Mouse (Mus musculus) heart, postnatal 14 days (tissue): ENCODE data around the gene Piwil4. TPM values are rescaled to one million over a fixed set of nuclear protein-coding genes. Genes with fewer than 3 reads are reported as not detected.
"Not testable (repeated sequence)": the region's sequence is repeated elsewhere in the genome, so short reads cannot be mapped to it uniquely, and the experiment has no call there.

Experiments used
- DNase-seq, 2 experiments: peaks; one replicate each; pipeline ENCODE4 v3.0.0; 2021 to 2022
- intact Hi-C: fragments of 180-260 bp; cut with DNase I; formaldehyde crosslinking; loops from one replicate; pipeline ENCODE4 v1.15.1; 2025
- total RNA-seq, 2 experiments: library from RNA; stranded (reverse); gene quantifications; 2 replicates each; pipeline ENCODE4 v1.2.3; 2021

Gene Piwil4
- total RNA-seq, 2 experiments from 2014 or later, result not detected

GRCm38 (mm10) chr9:14675707-14676691 is 64.5 kb downstream of the Piwil4 start:
- no peak for DNase-seq

DNA sequence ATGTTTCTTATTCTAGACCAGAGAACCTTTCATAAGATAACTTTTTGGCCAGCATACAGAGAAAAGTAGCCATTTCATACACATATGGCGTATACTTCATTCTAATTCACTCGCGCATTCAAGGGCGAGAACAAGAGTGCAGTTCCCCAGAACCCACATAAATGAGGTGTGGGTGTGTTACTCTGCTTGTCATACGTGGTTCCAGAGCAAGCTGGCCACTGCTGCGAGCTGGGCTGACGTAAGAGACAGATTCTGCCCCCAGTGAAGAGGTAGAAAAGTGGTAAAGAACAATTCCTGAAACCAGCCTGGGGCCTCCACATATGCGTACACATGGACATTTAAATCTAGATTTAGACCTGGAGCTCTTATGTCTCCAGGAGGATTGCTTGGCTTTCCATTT is 66.0 kb downstream of the Piwil4 start:
- no peak for DNase-seq
- intact Hi-C loops, result no loop called here

More at GRCm38 (mm10) chr9:14675707-14676691, 64.5 kb downstream of the Piwil4 start:
- intact Hi-C loops, result no loop called here

DNA sequence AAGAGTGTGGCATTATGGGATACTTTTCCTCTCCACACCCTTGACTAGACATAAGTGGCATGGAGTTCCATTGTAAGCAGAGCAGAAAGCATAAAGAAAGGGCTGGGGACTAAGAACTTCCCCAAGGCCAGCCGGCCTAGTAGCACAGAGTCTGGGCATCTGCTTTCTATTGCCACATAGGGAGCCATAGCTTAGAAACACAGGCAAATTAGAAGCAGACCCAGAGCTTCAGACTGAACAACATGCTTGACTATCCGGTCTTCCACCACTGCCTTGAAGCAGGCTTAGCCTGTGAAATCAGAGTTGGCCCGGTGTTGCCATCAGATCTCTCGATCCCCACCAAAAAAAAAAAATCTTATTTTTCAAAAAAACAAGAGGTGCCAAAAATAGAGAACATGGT is 67.4 kb downstream of the Piwil4 start:
- no peak for DNase-seq
- intact Hi-C loops, result no loop called here

DNA sequence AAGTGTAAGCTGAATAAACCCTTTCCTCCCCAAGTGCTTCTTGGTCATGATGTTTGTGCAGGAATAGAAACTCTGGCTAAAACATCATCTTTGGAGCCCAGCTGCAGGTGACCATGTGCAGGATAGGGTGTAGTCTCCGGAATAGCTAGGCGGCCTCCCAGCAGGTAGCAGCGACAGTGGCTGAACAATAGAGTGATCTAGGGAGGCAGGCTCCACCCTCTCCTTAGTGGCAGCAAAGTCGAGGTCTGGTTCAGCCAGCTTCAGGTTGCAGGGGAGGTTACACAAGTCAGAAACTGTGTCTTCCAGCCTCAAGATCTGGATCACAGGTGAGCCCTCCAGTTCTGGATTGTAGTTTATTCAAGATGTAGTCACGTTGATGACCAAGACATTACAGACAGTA is 68.6 kb downstream of the Piwil4 start:
- intact Hi-C loops, DNase-seq: not testable (repeated sequence)

DNA sequence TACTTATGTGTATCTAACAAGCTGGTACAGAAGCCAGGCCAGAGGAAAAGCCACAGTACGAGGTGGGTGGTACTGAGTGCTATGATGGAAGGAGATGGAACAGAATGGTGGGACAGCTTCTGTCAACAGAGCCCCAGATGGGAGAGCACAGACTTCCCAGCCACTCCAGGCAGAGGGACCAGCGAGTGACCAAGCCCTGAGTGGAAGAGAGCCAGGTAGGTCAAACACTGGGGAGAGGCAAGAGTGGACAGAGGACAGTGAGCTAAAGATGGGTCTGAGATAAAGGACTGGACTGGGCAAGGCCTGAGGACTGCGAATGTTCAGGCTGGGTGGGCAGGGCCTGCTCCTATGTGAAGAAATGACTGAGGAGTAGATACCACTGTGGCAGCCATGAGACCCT is 72.2 kb downstream of the Piwil4 start:
- DNase-seq, result no peak
- intact Hi-C loops, result no loop called here

DNA sequence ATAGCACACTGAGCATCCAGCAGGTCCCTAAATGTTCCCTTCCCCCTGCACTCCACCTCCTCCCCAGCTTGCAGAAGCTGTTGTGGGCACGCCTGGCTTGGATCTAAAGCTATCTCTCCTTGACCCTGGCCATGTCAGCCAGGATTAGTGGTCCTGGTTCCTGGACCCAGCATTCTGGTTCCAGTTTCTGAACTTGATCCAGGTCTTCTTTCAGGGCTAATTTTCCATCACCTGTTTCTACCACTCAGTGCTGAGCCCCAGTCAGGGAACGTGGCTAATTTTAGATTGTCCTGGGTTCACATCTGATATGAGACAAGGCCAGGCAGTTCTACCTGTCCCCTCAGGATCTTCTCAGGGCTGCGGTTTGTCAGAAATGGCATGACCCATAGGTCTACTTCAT is 74.5 kb downstream of the Piwil4 start:
- intact Hi-C loops, result no loop called here
- no peak for DNase-seq

- intact Hi-C loops, result no loop called here
These were observed 76.9 kb downstream of the Piwil4 start for GRCm38 (mm10) chr9:14663591-14663990.

GRCm38 (mm10) chr9:14662876-14663275 is 77.7 kb downstream of the Piwil4 start:
- no peak for DNase-seq

More at GRCm38 (mm10) chr9:14663591-14663990, 76.9 kb downstream of the Piwil4 start:
- DNase-seq, result no peak

DNA sequence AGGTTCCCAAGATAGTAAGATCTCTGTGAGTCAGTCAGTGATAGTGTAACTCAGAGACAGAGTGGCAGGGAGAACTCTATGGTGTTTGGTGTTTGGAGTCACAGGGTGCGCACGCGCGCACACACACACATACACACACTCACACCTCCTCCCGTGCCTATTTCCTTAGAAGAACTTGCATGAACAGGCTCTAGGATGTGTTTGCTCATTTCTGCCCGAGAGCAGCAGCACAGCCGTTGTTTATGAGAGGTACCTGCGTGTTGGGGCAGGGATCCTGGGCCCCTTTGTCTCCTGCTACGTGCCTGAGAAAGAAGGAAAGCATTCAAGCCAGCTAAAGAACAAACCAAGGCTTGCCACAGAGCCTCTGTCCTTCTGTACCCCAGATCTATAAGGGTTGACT is 78.4 kb downstream of the Piwil4 start:
- intact Hi-C loops, result no loop called here
- no peak for DNase-seq

More at GRCm38 (mm10) chr9:14662876-14663275, 77.7 kb downstream of the Piwil4 start:
- intact Hi-C loops, result no loop called here

DNA sequence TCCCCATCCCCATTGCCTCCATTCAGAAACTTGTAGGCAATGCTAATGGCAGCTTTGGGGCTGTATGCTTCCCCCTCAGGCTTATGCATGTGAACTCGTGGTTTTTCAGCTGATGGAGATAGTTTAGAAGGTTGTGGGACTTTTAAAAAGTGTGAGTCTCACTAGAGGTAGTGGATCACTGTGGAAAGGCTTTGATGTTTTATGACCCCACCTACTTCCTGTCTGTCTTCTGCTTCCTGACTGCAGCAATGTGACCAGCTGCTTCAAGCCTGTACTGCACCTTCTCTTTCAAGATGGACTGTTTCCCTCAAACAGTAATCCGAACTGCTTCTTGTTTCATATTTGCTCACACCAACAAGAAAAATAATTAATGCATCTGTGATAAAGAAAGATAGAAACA is 82.6 kb downstream of the Piwil4 start:
- intact Hi-C loops, result no loop called here

GRCm38 (mm10) chr9:14654010-14654409 is 86.5 kb downstream of the Piwil4 start:
- intact Hi-C loops, result no loop called here
- no peak for DNase-seq

More for the DNA sequence above, 82.6 kb downstream of the Piwil4 start:
- no peak for DNase-seq

DNA sequence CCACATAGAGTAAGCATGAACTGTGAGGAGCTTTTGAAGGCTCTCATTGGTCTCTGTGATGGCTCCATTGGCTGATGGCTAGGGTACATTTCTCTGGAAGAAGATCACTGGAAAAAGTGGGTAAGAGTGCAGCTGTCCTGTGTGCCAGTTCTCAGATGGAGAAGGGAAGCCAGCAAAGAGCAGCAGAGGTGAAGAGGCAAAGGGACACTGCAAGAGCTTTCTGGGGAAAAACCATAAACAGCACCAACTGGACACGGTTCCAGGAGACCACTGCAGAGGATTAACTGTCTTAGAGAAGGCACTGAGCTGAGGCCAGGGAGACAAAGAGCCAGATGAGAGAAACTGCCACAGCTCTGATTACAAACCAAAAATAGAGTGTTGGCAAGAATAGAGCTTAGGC is 87.8 kb downstream of the Piwil4 start:
- no peak for DNase-seq

DNA sequence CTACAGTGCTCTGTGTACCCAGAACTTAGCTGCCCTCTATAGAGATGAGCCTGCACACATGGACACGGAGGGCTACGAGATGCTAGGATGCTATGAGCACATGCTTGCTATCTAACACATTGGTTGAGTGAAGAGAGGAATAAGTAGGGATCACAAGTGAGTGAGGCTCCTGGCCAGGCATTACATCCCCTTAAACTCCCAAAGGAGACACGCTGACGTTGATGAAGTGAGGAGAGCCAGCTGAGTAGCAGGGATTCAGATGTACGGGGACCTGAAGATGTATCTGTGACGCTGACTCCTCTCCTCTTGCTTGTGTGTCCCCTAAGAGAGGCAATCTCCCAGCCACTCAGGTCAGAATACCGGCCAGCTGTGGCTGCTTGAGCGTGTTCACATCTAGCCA is 92.7 kb downstream of the Piwil4 start:
- intact Hi-C loops, result no loop called here
- no peak for DNase-seq

More for the DNA sequence above, 87.8 kb downstream of the Piwil4 start:
- intact Hi-C loops, result no loop called here

GRCm38 (mm10) chr9:14646641-14647040 is 93.9 kb downstream of the Piwil4 start:
- DNase-seq, result no peak
- intact Hi-C loops, result no loop called here

Other genes with a start within 250 kb of the Piwil4 start
- gene Kdm4d, start 240.3 kb downstream of the Piwil4 start, total RNA-seq, result not detected
- gene Cwc15, start 240.1 kb downstream of the Piwil4 start, total RNA-seq, result 10 to 100 TPM; 67.3 to 69.4 TPM
- gene Amotl1, start 95.7 kb downstream of the Piwil4 start, total RNA-seq, result 10 to 100 TPM; 54.1 to 55.8 TPM
- gene Fut4, start 11.7 kb upstream of the Piwil4 start, total RNA-seq, result under 1 TPM; 0.68 to 0.69 TPM
- gene 1700012B09Rik, start 30.3 kb upstream of the Piwil4 start, total RNA-seq, result not detected
- 1 to 10 TPM; 8.1 to 8.9 TPM for gene Mre11a, start 43.9 kb upstream of the Piwil4 start, total RNA-seq
- 1 to 10 TPM; 8.0 to 8.1 TPM for gene Ankrd49, start 44.1 kb upstream of the Piwil4 start, total RNA-seq
- under 1 TPM in 1 of 2 experiments, not detected in 1; 0.07 TPM for gene Gpr83, start 119.5 kb upstream of the Piwil4 start, total RNA-seq
- under 1 TPM in 1 of 2 experiments, not detected in 1; 0.39 TPM for gene Izumo1r, start 163.2 kb upstream of the Piwil4 start, total RNA-seq